Mouse (Mus musculus) neural tube, embryonic 11.5 days (tissue): Measurements from ENCODE around the gene Fkbp8. TPM values are rescaled to one million over a fixed set of nuclear protein-coding genes. Genes with fewer than 3 reads are reported as not detected.
A peak's percentile ranks its signal among the peaks of the same experiment; 100 is the strongest.

ENCODE experiments used
- ATAC-seq: fragments of 200-750 bp; cut with Nextera tagmentation; 2 replicates; pipeline ENCODE4 v1.8.0; 2017; ENCODE audit warnings: moderate number of reproducible peaks, mild to moderate bottlenecking, moderate TSS enrichment, moderate library complexity; ENCODE audit not compliant: insufficient read depth, low FRiP score, low TSS enrichment
- DNase-seq: peaks from one replicate; pipeline ENCODE4 v3.0.0-alpha.2; 2015; ENCODE audit warnings: low spot score
- H3K27ac ChIP-seq: fragments of 300-500 bp; sonication (generic); 2 replicates; pipeline ENCODE4 v1.5.1; 2014; ENCODE audit warnings: low read depth, mild to moderate bottlenecking, low read length
- H3K27me3 ChIP-seq: fragments of 300-500 bp; sonication (generic); 2 replicates; pipeline ENCODE4 v1.6.1; 2014; ENCODE audit warnings: mild to moderate bottlenecking, low read length, mixed read lengths; ENCODE audit not compliant: control insufficient read depth, insufficient read depth
- H3K36me3 ChIP-seq: fragments of 300-500 bp; sonication (generic); 2 replicates; pipeline ENCODE4 v1.6.1; 2014; ENCODE audit warnings: mild to moderate bottlenecking, low read length, moderate library complexity, mixed read lengths; ENCODE audit not compliant: control insufficient read depth, insufficient read depth
- H3K4me1 ChIP-seq: fragments of 300-500 bp; sonication (generic); 2 replicates; pipeline ENCODE4 v1.6.1; 2014; ENCODE audit warnings: low read length, mixed read lengths; ENCODE audit not compliant: control insufficient read depth, insufficient read depth
- H3K4me2 ChIP-seq: fragments of 300-500 bp; sonication (generic); 2 replicates; pipeline ENCODE4 v1.6.1; 2014; ENCODE audit warnings: low read depth, mild to moderate bottlenecking, moderate library complexity
- H3K4me3 ChIP-seq: fragments of 300-500 bp; sonication (generic); 2 replicates; pipeline ENCODE4 v1.5.1; 2014; ENCODE audit warnings: low read depth, low read length
- H3K9ac ChIP-seq: fragments of 300-500 bp; sonication (generic); 2 replicates; pipeline ENCODE4 v1.6.1; 2014; ENCODE audit warnings: mild to moderate bottlenecking, low read length
- H3K9me3 ChIP-seq: fragments of 300-500 bp; sonication (generic); 2 replicates; pipeline ENCODE4 v1.6.1; 2016; ENCODE audit warnings: low read length; ENCODE audit not compliant: control insufficient read depth
- WGBS: fragments of 180-500 bp; shearing (Covaris S2); extraction: QIAGEN DNeasy Blood & Tissue Kit; methylation state at CpG from one replicate; pipeline ENCODE4 v1.1.7; 2014; 5-methylcytosine and 5-hydroxymethylcytosine counted together
- polyA plus RNA-seq: library from polyadenylated mRNA; unstranded; fragments of >200 nt; fragmentation: Nextera tagmentation; extraction: Ambion mirVana; gene quantifications from 2 replicates; pipeline ENCODE4 v1.2.1, GENCODE M21; 2014

The Fkbp8 gene
- polyA plus RNA-seq, 1 experiment from 2014 or later, result 243 TPM

GRCm38 (mm10) chr8:70500386-70501301, 26.9 kb upstream of the Fkbp8 start:
- no peak overlapping the region for H3K27ac ChIP-seq
- 8% methylated on average over 39 of the region's 39 CpGs for WGBS
- no peaks in the 10 kb centered on the region for H3K9me3 ChIP-seq
- no peak for ATAC-seq
- H3K4me3 ChIP-seq, result no peak overlapping the region
- peaks cover 9% of the 10 kb centered on the region for H3K4me1 ChIP-seq
- H3K27me3 ChIP-seq, result peaks cover 78% of the 10 kb centered on the region
- H3K36me3 ChIP-seq, result 0 out of 2 replicates have a peak, but pooled peaks cover 2% of the 10 kb centered on the region
- no peak overlapping the region for H3K9ac ChIP-seq
- H3K4me2 ChIP-seq, result no peak overlapping the region
- DNase-seq, result no peak

DNA sequence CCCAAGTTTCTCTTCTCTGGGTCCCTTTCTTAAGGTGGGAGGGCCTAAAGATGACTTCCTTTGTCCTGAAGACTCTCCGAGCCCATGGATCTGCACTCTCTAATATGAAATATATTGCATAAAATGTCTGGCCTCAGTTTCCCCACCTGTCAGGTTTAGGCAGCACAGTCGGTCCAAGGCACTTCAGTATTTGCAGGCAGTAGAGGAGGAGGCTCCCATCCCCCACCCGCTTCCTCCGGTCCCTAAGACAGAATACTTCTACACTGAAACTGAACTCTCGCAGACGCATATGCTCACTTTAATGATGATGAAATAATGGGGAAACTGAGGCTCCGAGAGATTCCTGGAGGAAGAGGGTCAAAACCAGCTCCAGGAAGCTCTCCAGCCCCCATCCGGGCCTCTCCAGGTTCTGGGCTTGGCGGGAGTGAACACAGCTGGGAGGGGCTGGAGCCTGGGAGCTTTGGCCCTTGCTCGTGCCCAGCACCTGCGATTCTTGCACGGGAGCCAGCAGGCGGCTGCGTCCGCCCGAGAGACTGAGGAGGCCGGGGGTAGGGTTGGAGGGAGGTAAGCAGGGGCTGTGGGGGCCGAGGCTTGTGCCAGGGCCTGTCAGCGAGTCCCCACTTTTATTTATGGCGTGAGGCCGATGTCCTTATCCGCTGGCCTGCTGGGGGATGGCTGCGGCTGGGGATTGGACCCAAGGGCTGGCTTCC, 25.5 kb upstream of the Fkbp8 start:
- Histone ChIP-seq H3K9me3 (no peaks in the 10 kb centered on the region), H3K27me3 (peaks cover 65% of the 10 kb centered on the region), H3K4me1 (peaks cover 11% of the 10 kb centered on the region), H3K27ac (no peak overlapping the region), H3K4me2 (no peak overlapping the region), H3K4me3 (no peak overlapping the region), H3K36me3 (0 out of 2 replicates have a peak, but pooled peaks cover 2% of the 10 kb centered on the region), H3K9ac (no peak overlapping the region)
- DNase-seq, result no peak
- whole genome bisulfite sequencing, result 7% methylated on average over 23 of the region's 23 CpGs
- ATAC-seq, result no peak

DNA sequence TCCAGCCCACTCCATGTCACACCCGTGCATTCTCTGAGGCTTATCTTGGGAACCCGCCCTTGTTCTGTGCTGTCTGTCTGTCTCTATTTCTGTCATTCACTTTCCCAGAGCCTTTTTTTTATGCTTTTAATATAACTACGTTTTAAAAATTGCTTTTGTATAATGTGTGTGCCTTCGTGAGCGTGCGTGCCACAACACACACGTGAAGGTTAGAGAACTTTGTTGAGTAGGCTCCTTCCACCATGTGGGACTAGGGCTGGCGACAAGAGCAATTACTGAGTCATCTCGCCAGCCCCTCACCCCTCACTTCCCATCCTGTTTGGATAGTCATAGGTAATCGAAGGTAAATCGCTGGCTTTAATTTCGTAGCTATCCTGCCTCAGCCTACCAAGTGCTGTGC, 25.0 kb upstream of the Fkbp8 start:
- Histone ChIP-seq H3K27me3 (peaks cover 59% of the 10 kb centered on the region), H3K36me3 (peaks cover 5% of the 10 kb centered on the region), H3K4me1 (peaks cover 11% of the 10 kb centered on the region), H3K4me3 (no peak overlapping the region), H3K9me3 (no peaks in the 10 kb centered on the region), H3K27ac (no peak overlapping the region), H3K9ac (no peak overlapping the region), H3K4me2 (no peak overlapping the region)
- WGBS, result 29% methylated on average over 12 of the region's 12 CpGs
- no peak for ATAC-seq
- no peak for DNase-seq

- Histone ChIP-seq H3K27me3 (peaks cover 55% of the 10 kb centered on the region), H3K4me3 (0 out of 2 replicates have a peak overlapping the region, but pooled peaks have one; percentile 6), H3K27ac (no peak overlapping the region), H3K9ac (no peak overlapping the region), H3K4me1 (peaks cover 11% of the 10 kb centered on the region), H3K36me3 (peaks cover 10% of the 10 kb centered on the region), H3K4me2 (no peak overlapping the region), H3K9me3 (no peaks in the 10 kb centered on the region)
- 11% methylated on average over 46 of the region's 46 CpGs for WGBS
- no peak for ATAC-seq
- peak; percentile 84 for DNase-seq
These were observed 24.3 kb upstream of the Fkbp8 start for GRCm38 (mm10) chr8:70503062-70503750.

DNA sequence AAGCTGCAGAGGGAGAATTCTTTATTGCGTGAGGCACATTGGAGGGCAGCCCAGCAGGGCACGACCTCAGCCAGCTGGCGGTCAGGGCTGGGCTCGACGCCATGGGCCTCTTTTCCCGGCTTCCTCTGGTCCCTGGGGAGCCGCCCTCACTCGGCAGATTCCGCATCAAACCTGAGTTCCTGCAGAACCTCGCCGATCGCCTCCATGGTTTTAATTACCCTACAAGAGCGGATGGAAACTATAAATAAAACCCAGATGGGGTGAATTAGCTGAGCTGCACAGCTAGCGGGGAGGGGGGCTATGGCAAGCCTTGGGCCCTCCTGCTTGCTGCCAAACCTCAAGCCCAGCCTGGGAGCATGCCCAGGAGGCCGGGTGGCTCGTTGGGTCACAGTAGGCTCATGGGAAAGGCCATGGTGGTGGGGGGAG, 23.2 kb upstream of the Fkbp8 start:
- H3K36me3 ChIP-seq, result peaks cover 10% of the 10 kb centered on the region
- no peak overlapping the region for H3K27ac ChIP-seq
- no peak overlapping the region for H3K4me3 ChIP-seq
- peaks cover 20% of the 10 kb centered on the region for H3K4me1 ChIP-seq
- no peak for ATAC-seq
- no peak overlapping the region for H3K4me2 ChIP-seq
- DNase-seq, result no peak
- no peak overlapping the region for H3K9ac ChIP-seq
- H3K9me3 ChIP-seq, result no peaks in the 10 kb centered on the region
- WGBS, result 51% methylated on average over 16 of the region's 16 CpGs
- peaks cover 44% of the 10 kb centered on the region for H3K27me3 ChIP-seq

- no peaks in the 10 kb centered on the region for H3K9me3 ChIP-seq
- peak; percentile 71 for DNase-seq
- no peak overlapping the region; the same call in 1 of the 2 replicates for H3K4me2 ChIP-seq
- H3K9ac ChIP-seq, result no peak overlapping the region
- H3K4me1 ChIP-seq, result peaks cover 23% of the 10 kb centered on the region
- peaks cover 10% of the 10 kb centered on the region for H3K36me3 ChIP-seq
- peaks cover 39% of the 10 kb centered on the region for H3K27me3 ChIP-seq
- H3K4me3 ChIP-seq, result no peak overlapping the region
- no peak overlapping the region for H3K27ac ChIP-seq
- 77% methylated on average over 3 of the region's 3 CpGs for WGBS
- no peak for ATAC-seq
These were observed 22.7 kb upstream of the Fkbp8 start for GRCm38 (mm10) chr8:70504851-70505250.

DNA sequence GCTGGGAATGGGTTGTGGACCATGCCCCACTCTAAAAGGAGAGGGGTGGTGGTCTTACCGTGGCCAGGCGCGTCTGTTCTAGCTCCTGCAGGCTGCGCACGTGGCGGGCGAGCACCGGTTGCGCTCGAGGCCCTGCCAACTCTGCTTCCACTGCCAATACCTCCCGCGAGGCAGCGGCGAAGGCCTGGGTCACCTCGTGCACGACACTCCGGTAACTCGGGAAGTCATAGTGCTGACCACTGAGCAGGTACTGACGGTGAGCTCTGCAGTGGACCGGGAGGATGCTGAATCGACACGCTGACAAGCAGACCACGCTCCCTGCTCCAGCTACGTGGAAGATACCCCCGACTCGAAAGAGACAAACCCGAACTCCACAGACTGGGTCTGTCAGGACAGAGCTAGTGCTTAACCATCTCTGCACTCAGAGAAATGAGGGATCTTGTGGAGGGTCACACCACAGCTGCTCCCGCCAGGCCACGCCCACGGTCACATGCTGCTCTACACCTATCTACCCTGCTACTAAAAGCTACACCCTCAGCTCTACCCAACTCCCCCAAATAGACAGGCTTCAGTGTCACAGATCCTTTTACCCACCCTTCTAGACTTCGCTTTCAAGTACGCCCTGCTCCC, 21.7 kb upstream of the Fkbp8 start:
- Histone ChIP-seq H3K4me1 (peaks cover 23% of the 10 kb centered on the region), H3K36me3 (peaks cover 10% of the 10 kb centered on the region), H3K27ac (no peak overlapping the region), H3K4me2 (peak overlapping the region; percentile 64), H3K4me3 (peak overlapping the region; percentile 71), H3K9ac (peak overlapping the region; percentile 93), H3K27me3 (peaks cover 29% of the 10 kb centered on the region), H3K9me3 (no peaks in the 10 kb centered on the region)
- ATAC-seq (peak; percentile 18), DNase-seq (peak; percentile 60)
- 39% methylated on average over 32 of the region's 32 CpGs for WGBS
